Mouse (Mus musculus) limb, embryonic 14.5 days (tissue): ENCODE results near the gene Nol8. TPM values are rescaled to one million over a fixed set of nuclear protein-coding genes. Genes with fewer than 3 reads are reported as not detected.

Source experiments
- ATAC-seq: fragments of 200-750 bp; cut with Nextera tagmentation; 2 replicates; pipeline ENCODE4 v1.8.0; 2017; ENCODE audit warnings: low read depth, moderate number of reproducible peaks, moderate TSS enrichment; ENCODE audit not compliant: low FRiP score
- DNase-seq: peaks from one replicate; pipeline ENCODE4 v3.0.0-alpha.2; 2015; ENCODE audit warnings: low spot score
- H3K27ac ChIP-seq: fragments of 300-500 bp; sonication (generic); replicated peaks from 2 replicates; pipeline ENCODE4 v1.5.1; 2014; ENCODE audit warnings: low read depth, mild to moderate bottlenecking, low read length, moderate library complexity, mixed read lengths
- H3K27me3 ChIP-seq: fragments of 300-500 bp; sonication (generic); 2 replicates; pipeline ENCODE4 v1.6.1; 2014; ENCODE audit warnings: low read length, mixed read lengths; ENCODE audit not compliant: control insufficient read depth, insufficient read depth
- H3K36me3 ChIP-seq: fragments of 300-500 bp; sonication (generic); 2 replicates; pipeline ENCODE4 v1.6.1; 2014; ENCODE audit warnings: mild to moderate bottlenecking, low read length, moderate library complexity, mixed read lengths; ENCODE audit not compliant: control insufficient read depth, insufficient read depth
- H3K4me1 ChIP-seq: fragments of 300-500 bp; sonication (generic); 2 replicates; pipeline ENCODE4 v1.6.1; 2014; ENCODE audit warnings: antibody characterized with exemption, low read length, mixed read lengths; ENCODE audit not compliant: control insufficient read depth, insufficient read depth
- H3K4me2 ChIP-seq: fragments of 300-500 bp; sonication (generic); replicated peaks from 2 replicates; pipeline ENCODE4 v1.6.1; 2014; ENCODE audit warnings: low read depth, mild to moderate bottlenecking, low read length, moderate library complexity; ENCODE audit not compliant: severe bottlenecking
- H3K4me3 ChIP-seq: fragments of 300-500 bp; sonication (generic); replicated peaks from 2 replicates; pipeline ENCODE4 v1.5.1; 2014; ENCODE audit warnings: low read length
- H3K9ac ChIP-seq: fragments of 300-500 bp; sonication (generic); 2 replicates; pipeline ENCODE4 v1.6.1; 2014; ENCODE audit warnings: mild to moderate bottlenecking, low read depth, low read length, moderate library complexity; ENCODE audit not compliant: severe bottlenecking
- H3K9me3 ChIP-seq: fragments of 300-500 bp; sonication (generic); 2 replicates; pipeline ENCODE4 v1.6.1; 2016; ENCODE audit warnings: low read length; ENCODE audit not compliant: control insufficient read depth
- POLR2A ChIP-seq: fragments of 200-500 bp; IDR thresholded peaks from 2 replicates; pipeline ENCODE4 v1.8.0; 2012; ENCODE audit warnings: inconsistent platforms, mild to moderate bottlenecking, moderate library complexity, borderline replicate concordance; ENCODE audit not compliant: insufficient read depth, insufficient read length; ENCODE audit errors: extremely low read depth
- WGBS: fragments of 180-500 bp; shearing (Covaris S2); extraction: QIAGEN DNeasy Blood & Tissue Kit; methylation state at CpG from one replicate; pipeline ENCODE4 v1.1.7; 2014; 5-methylcytosine and 5-hydroxymethylcytosine counted together
- polyA plus RNA-seq, 2 experiments: library from polyadenylated mRNA; depleted of rRNA in 1 of 2; stranded (reverse) in 1 of 2; unstranded in 1 of 2; fragments of >200 nt; fragmentation: Nextera tagmentation in 1 of 2; extraction: Ambion mirVana in 1 of 2; gene quantifications; 2 replicates each; pipeline versions ENCODE4 v1.2.1 to v1.2.3; 2012 to 2014

The Nol8 gene
- polyA plus RNA-seq, 2 experiments, result 9.8 to 13.6 TPM

DNA sequence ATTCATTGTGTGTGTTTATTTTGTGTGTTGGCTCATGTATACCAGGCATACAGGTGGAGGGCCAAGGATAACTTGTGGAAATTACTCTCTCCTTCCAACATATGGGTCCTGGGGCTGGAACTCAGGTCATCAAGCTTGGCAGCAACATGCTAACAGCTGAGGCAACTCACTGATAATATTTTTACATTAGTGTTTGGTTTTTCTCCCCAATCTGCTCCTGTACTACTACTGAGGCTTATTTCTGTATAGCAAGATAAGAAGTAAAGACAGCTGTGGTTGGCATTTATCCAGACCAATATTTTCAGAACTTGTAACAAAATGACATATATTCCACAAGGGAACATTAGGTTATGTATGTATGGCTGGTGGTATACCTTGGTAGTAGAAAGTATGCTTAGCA is 34.5 kb upstream of the Nol8 start:
- TF ChIP-seq POLR2A, result no peak
- DNase-seq, result no peak

DNA sequence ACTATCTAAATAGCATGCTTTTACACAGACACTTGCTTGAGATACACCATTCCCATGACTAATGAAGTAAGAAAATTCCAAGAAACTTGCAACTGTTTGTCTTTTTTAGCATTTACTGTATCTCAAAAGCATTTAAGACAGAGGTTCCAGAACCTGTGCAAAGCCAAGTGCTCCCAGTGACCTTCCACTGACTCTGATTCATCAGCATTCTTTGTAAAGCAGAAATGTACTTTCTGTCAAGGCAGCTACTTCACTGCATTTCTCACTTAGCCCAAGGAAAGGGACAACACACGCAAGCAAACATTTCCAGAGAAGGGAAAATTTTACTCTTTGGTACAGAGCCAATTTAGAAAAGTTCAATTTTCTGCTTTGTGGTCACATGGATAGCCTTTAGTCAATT is 29.7 kb upstream of the Nol8 start:
- no peak for DNase-seq
- H3K9ac ChIP-seq, result no peak overlapping the region
- H3K4me1 ChIP-seq, result no peaks in the 10 kb centered on the region
- H3K4me2 ChIP-seq, result no peak overlapping the region
- no peaks in the 10 kb centered on the region for H3K9me3 ChIP-seq
- no peak overlapping the region for H3K27ac ChIP-seq
- no peak for TF ChIP-seq POLR2A
- H3K27me3 ChIP-seq, result no peaks in the 10 kb centered on the region
- peaks cover 28% of the 10 kb centered on the region for H3K36me3 ChIP-seq
- no peak for ATAC-seq
- no peak overlapping the region for H3K4me3 ChIP-seq
- WGBS, result 83% methylated on average over 1 of the region's 1 CpGs

More for the DNA sequence above, 34.5 kb upstream of the Nol8 start:
- Histone ChIP-seq H3K36me3 (peaks cover 31% of the 10 kb centered on the region), H3K4me3 (no peak overlapping the region), H3K27ac (no peak overlapping the region), H3K4me1 (no peaks in the 10 kb centered on the region), H3K4me2 (no peak overlapping the region), H3K9me3 (no peaks in the 10 kb centered on the region), H3K9ac (no peak overlapping the region), H3K27me3 (no peaks in the 10 kb centered on the region)
- no peak for ATAC-seq

- Histone ChIP-seq H3K36me3 (peaks cover 7% of the 10 kb centered on the region; the same call in 1 of the 2 replicates), H3K4me1 (no peaks in the 10 kb centered on the region), H3K27ac (no peak overlapping the region), H3K27me3 (no peaks in the 10 kb centered on the region), H3K4me2 (no peak overlapping the region), H3K4me3 (no peak overlapping the region), H3K9me3 (no peaks in the 10 kb centered on the region), H3K9ac (no peak overlapping the region)
- ATAC-seq (no peak), DNase-seq (no peak)
- TF ChIP-seq POLR2A, result no peak
Measured at GRCm38 (mm10) chr13:49628167-49628566, 24.7 kb upstream of the Nol8 start.

DNA sequence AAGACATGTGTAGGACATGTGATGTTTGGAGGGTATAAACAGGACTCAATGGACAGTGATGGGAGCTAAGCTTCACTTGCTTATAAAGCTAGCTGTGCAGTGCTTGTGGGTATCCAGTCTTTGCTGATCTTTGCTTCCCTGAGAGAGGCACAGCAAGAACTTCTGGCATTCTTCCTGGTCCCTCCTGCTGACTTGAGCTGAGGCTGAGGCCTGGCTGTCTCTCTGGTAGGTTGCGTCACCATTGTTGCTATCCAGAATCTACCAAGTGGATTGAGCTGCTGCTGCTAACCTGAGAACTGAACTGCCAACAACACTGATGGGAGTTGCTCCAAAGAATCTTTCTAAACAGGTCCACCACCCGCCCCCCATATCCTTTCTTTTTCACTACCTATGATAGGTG is 23.8 kb upstream of the Nol8 start:
- H3K9me3 ChIP-seq, result no peaks in the 10 kb centered on the region
- no peak overlapping the region for H3K9ac ChIP-seq
- H3K27ac ChIP-seq, result no peak overlapping the region
- H3K4me2 ChIP-seq, result no peak overlapping the region
- peaks cover 2% of the 10 kb centered on the region; the same call in 1 of the 2 replicates for H3K36me3 ChIP-seq
- H3K4me1 ChIP-seq, result no peaks in the 10 kb centered on the region
- TF ChIP-seq POLR2A, result no peak
- no peaks in the 10 kb centered on the region for H3K27me3 ChIP-seq
- WGBS, result 88% methylated on average over 2 of the region's 2 CpGs
- no peak for DNase-seq
- ATAC-seq, result no peak
- no peak overlapping the region for H3K4me3 ChIP-seq

GRCm38 (mm10) chr13:49639965-49640364 is 12.9 kb upstream of the Nol8 start:
- WGBS, result 96% methylated on average over 2 of the region's 2 CpGs
- TF ChIP-seq POLR2A, result no peak
- no peak for ATAC-seq
- no peak overlapping the region for H3K27ac ChIP-seq
- no peaks in the 10 kb centered on the region for H3K27me3 ChIP-seq
- no peak for DNase-seq
- 0 out of 2 replicates have a peak, but pooled peaks cover 4% of the 10 kb centered on the region for H3K36me3 ChIP-seq
- H3K9me3 ChIP-seq, result no peaks in the 10 kb centered on the region
- peaks cover 2% of the 10 kb centered on the region; the same call in 1 of the 2 replicates for H3K4me1 ChIP-seq
- H3K4me3 ChIP-seq, result no peak overlapping the region
- no peak overlapping the region for H3K4me2 ChIP-seq
- no peak overlapping the region for H3K9ac ChIP-seq

- Histone ChIP-seq H3K9me3 (no peaks in the 10 kb centered on the region), H3K27me3 (no peaks in the 10 kb centered on the region), H3K4me2 (no peak overlapping the region), H3K4me1 (peaks cover 2% of the 10 kb centered on the region; the same call in 1 of the 2 replicates), H3K9ac (no peak overlapping the region), H3K36me3 (no peaks in the 10 kb centered on the region), H3K27ac (no peak overlapping the region), H3K4me3 (no peak overlapping the region)
- WGBS, result 77% methylated on average over 6 of the region's 6 CpGs
- no peak for TF ChIP-seq POLR2A
- DNase-seq (no peak), ATAC-seq (no peak)
Measured at GRCm38 (mm10) chr13:49642650-49643049, 10.2 kb upstream of the Nol8 start.
